Mouse (Mus musculus): ENCODE results near the gene Smok3c.
"Not testable (repeated sequence)": the region's sequence is repeated elsewhere in the genome, so short reads cannot be mapped to it uniquely, and the experiment has no call there.

- not testable (repeated sequence) for TF ChIP-seq CTCF, EP300 (IDR thresholded peaks at IDR 0.05)
Observed at GRCm38 (mm10) chr5:138109847-138110396, 56.9 kb downstream of the Smok3c start.

All from lung, postnatal 0 days (tissue).